Mouse (Mus musculus) E14TG2a.4 (cell line): ENCODE data around the gene 0610009B22Rik.

Experiments
- CTCF ChIP-seq: conservative IDR thresholded peaks from 2 replicates; pipeline ENCODE4 v1.5.1; 2014; ENCODE audit warnings: low read length
- NANOG ChIP-seq: IDR thresholded peaks from 2 replicates; pipeline ENCODE4 v1.6.1; 2014; ENCODE audit warnings: borderline replicate concordance, low read length, mixed read lengths

DNA sequence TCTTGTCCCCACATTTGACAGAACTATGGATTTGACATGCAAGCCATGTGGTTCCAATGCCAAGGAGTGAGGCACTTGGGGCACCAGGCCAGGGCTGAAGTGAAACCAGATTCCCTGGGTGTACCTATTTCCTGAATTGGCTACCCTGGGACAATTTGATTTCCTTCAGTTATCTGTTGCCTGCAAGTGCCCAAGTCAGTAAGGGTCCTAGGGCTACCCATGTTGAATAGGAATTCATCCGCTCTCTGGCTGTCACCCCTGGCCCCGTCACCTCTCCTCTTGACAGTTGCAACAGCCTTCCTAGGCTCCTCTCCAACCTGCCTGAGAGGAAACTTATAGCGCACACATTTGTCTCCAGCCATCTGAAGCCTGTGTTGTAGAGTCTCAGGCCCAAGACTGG is 33.8 kb downstream of the 0610009B22Rik start:
- TF ChIP-seq CTCF (no peak), NANOG (no peak)
